Mouse (Mus musculus): Measurements from ENCODE around the gene Clns1a. TPM values are rescaled to one million over a fixed set of nuclear protein-coding genes. Genes with fewer than 3 reads are reported as not detected.

Gene Clns1a
- polyA plus RNA-seq, 1 experiment from 2014 or later: 233 TPM

DNA sequence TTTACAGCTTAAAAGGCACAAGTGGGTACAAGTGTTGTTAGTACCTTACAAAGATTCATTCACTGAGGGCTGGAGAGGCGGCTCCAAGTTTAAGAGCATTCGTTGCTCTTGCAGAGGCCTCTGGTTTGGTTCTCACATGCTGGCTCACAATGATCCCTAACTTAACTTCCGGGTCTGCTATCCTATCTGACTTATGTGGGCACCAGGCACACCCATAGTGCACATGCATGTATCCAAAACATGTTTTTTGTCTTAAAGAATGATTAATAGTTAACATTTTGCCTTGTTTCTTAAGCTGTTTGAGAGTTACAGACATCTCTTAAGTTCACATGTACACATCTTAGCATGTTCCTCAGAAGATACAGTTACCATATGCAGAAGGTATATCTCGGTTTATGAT, 3.7 kb downstream of the Clns1a start:
- WGBS: 90% methylated on average over 4 of the region's 4 CpGs
- H3K4me2 ChIP-seq (ENCODE audit: low read length): no peak overlapping the region
- no peaks in the 10 kb centered on the region for H3K27me3 ChIP-seq (replicated peaks; ENCODE audit: control insufficient read depth, insufficient read depth, low read length)
- no peak overlapping the region for H3K4me3 ChIP-seq (ENCODE audit: low read depth, low read length)
- peaks cover 6% of the 10 kb centered on the region for H3K4me1 ChIP-seq (ENCODE audit: control insufficient read depth, insufficient read depth, low read length)
- H3K27ac ChIP-seq (ENCODE audit: low read depth, low read length): no peak overlapping the region
- 0 out of 2 replicates have a peak, but pooled peaks cover 2% of the 10 kb centered on the region for H3K36me3 ChIP-seq (ENCODE audit: control insufficient read depth, insufficient read depth, low read length)
- ATAC-seq (no peak), DNase-seq (ENCODE audit: low spot score) (no peak)
- H3K9me3 ChIP-seq (replicated peaks; ENCODE audit: control insufficient read depth, low read length): no peaks in the 10 kb centered on the region
- no peak overlapping the region for H3K9ac ChIP-seq (ENCODE audit: low read length)

DNA sequence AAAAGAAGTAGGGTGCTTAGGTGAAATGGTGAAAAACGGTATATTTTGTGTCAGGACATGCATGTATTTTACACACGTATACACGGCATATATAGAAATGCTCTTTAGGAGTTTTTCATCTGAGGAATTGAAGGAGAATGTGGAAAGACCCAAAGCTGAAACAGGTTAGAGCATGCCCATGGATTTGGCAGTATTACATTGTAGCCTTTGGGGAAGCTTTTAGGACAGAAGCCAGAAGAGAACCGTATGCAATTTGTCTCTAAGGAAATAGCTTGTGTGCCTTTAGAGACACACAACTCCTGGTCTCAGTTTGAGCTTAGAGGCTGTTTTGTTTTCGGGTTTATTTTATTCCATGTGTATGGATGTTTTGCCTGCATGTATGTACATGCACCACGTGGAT, 4.7 kb downstream of the Clns1a start:
- H3K36me3 ChIP-seq (ENCODE audit: control insufficient read depth, insufficient read depth, low read length): 0 out of 2 replicates have a peak, but pooled peaks cover 7% of the 10 kb centered on the region
- H3K4me1 ChIP-seq (ENCODE audit: control insufficient read depth, insufficient read depth, low read length): peaks cover under 1% of the 10 kb centered on the region
- H3K27ac ChIP-seq (ENCODE audit: low read depth, low read length): no peak overlapping the region
- ATAC-seq: no peak
- no peaks in the 10 kb centered on the region for H3K9me3 ChIP-seq (replicated peaks; ENCODE audit: control insufficient read depth, low read length)
- no peak for DNase-seq (ENCODE audit: low spot score)
- H3K9ac ChIP-seq (ENCODE audit: low read length): no peak overlapping the region
- 89% methylated on average over 6 of the region's 6 CpGs for WGBS
- H3K27me3 ChIP-seq (replicated peaks; ENCODE audit: control insufficient read depth, insufficient read depth, low read length): no peaks in the 10 kb centered on the region
- H3K4me2 ChIP-seq (ENCODE audit: low read length): no peak overlapping the region
- no peak overlapping the region for H3K4me3 ChIP-seq (ENCODE audit: low read depth, low read length)

DNA sequence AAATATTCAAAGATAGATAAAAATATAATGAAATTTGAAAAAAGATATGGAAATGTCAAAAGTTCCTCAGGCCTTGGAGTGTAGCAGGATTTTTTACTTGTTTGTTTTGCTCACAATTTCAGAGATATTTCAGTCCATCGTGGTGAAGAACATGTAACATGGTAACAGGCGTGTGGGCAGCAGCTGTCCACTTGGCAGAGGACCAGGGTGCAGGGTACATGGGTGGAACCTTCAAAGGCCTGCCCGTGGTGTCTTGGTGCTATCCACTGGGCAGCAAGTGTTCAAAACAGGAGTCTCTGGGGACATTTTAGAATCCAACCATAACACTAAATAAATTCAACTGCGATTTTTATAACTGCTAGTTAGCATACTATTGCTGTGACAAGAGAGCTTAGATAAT, 10.7 kb downstream of the Clns1a start:
- no peak overlapping the region for H3K4me2 ChIP-seq (ENCODE audit: low read length)
- H3K27me3 ChIP-seq (replicated peaks; ENCODE audit: control insufficient read depth, insufficient read depth, low read length): no peaks in the 10 kb centered on the region
- H3K27ac ChIP-seq (ENCODE audit: low read depth, low read length): no peak overlapping the region
- no peaks in the 10 kb centered on the region for H3K4me1 ChIP-seq (ENCODE audit: control insufficient read depth, insufficient read depth, low read length)
- DNase-seq (ENCODE audit: low spot score) (no peak), ATAC-seq (no peak)
- H3K9ac ChIP-seq (ENCODE audit: low read length): no peak overlapping the region
- H3K36me3 ChIP-seq (ENCODE audit: control insufficient read depth, insufficient read depth, low read length): peaks cover 25% of the 10 kb centered on the region
- H3K9me3 ChIP-seq (replicated peaks; ENCODE audit: control insufficient read depth, low read length): no peaks in the 10 kb centered on the region
- H3K4me3 ChIP-seq (ENCODE audit: low read depth, low read length): no peak overlapping the region
- 88% methylated on average over 4 of the region's 4 CpGs for WGBS

DNA sequence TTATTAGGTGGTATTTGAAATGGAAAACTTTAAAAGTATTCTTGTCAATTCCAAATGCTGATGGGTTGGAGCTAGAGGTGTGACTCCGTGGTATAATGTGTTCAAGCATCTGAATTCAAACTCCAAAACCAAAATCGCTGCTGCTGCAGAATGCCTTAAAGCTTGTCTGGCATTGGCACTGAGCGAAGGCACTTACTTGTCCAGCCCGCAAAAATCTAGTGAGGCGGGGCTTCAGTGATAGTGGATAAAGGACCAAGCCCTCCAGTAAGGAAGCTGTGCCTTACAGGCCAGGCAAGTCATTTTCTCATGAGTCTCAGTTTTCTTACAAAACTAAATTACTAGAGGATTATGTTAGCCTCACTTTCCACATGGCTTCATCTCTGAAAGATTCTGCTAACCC, 11.4 kb downstream of the Clns1a start:
- H3K36me3 ChIP-seq (ENCODE audit: control insufficient read depth, insufficient read depth, low read length): peaks cover 31% of the 10 kb centered on the region
- H3K4me1 ChIP-seq (ENCODE audit: control insufficient read depth, insufficient read depth, low read length): no peaks in the 10 kb centered on the region
- no peak for ATAC-seq
- no peak overlapping the region for H3K27ac ChIP-seq (ENCODE audit: low read depth, low read length)
- H3K27me3 ChIP-seq (replicated peaks; ENCODE audit: control insufficient read depth, insufficient read depth, low read length): no peaks in the 10 kb centered on the region
- DNase-seq (ENCODE audit: low spot score): no peak
- H3K4me2 ChIP-seq (ENCODE audit: low read length): no peak overlapping the region
- 91% methylated on average over 5 of the region's 5 CpGs for WGBS
- no peak overlapping the region for H3K4me3 ChIP-seq (ENCODE audit: low read depth, low read length)
- H3K9me3 ChIP-seq (replicated peaks; ENCODE audit: control insufficient read depth, low read length): no peaks in the 10 kb centered on the region
- no peak overlapping the region for H3K9ac ChIP-seq (ENCODE audit: low read length)

DNA sequence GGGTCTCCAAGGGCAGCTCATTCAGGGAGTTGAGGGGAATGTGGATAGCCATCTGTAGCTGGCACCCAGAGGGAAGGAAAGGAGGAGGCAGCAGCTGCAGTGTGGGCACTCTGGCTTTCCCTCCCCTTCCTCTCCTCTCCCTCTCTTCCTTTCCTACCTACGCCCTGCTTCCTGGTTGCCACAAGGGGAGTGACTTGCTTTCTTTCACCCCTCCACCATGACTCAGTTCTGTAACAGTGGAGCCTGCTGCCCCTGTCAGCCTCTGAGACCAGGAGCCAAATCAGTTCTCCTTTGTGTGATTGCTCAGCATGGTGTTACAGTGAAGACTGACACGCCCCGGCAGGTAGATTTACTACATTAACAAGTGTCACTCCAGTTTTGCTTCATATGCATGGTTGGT, 12.8 kb downstream of the Clns1a start:
- H3K9ac ChIP-seq (ENCODE audit: low read length): no peak overlapping the region
- no peaks in the 10 kb centered on the region for H3K27me3 ChIP-seq (replicated peaks; ENCODE audit: control insufficient read depth, insufficient read depth, low read length)
- 93% methylated on average over 3 of the region's 3 CpGs for WGBS
- no peaks in the 10 kb centered on the region for H3K4me1 ChIP-seq (ENCODE audit: control insufficient read depth, insufficient read depth, low read length)
- H3K9me3 ChIP-seq (replicated peaks; ENCODE audit: control insufficient read depth, low read length): no peaks in the 10 kb centered on the region
- ATAC-seq (no peak), DNase-seq (ENCODE audit: low spot score) (no peak)
- H3K27ac ChIP-seq (ENCODE audit: low read depth, low read length): no peak overlapping the region
- H3K4me3 ChIP-seq (ENCODE audit: low read depth, low read length): no peak overlapping the region
- H3K4me2 ChIP-seq (ENCODE audit: low read length): no peak overlapping the region
- peaks cover 41% of the 10 kb centered on the region for H3K36me3 ChIP-seq (ENCODE audit: control insufficient read depth, insufficient read depth, low read length)

DNA sequence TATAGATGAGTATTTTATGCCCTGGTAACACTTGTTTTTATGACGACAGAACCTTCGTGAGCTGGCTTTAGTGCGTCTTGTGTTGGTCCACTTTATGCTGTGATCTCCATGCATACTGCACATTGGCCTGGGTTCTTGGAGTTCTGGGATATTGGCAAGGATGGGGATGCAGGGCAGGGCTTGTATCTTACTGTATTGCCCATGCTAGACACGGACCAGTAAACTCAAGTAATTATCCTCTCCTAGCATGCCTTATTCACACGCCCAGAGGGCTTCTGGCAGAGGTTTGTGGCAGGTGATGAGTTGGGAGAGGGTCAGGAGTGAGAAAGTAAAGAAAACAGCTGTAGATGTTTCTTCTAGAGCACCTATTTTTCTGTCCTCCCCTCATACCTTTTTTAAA, 18.2 kb downstream of the Clns1a start:
- Histone ChIP-seq H3K4me1 (ENCODE audit: control insufficient read depth, insufficient read depth, low read length) (no peaks in the 10 kb centered on the region), H3K4me3 (ENCODE audit: low read depth, low read length) (no peak overlapping the region), H3K27me3 (replicated peaks; ENCODE audit: control insufficient read depth, insufficient read depth, low read length) (no peaks in the 10 kb centered on the region), H3K36me3 (ENCODE audit: control insufficient read depth, insufficient read depth, low read length) (peaks cover 81% of the 10 kb centered on the region), H3K27ac (ENCODE audit: low read depth, low read length) (no peak overlapping the region), H3K9ac (ENCODE audit: low read length) (no peak overlapping the region), H3K4me2 (ENCODE audit: low read length) (no peak overlapping the region), H3K9me3 (replicated peaks; ENCODE audit: control insufficient read depth, low read length) (no peaks in the 10 kb centered on the region)
- DNase-seq (ENCODE audit: low spot score): no peak
- no peak for ATAC-seq
- WGBS: 98% methylated on average over 5 of the region's 5 CpGs

DNA sequence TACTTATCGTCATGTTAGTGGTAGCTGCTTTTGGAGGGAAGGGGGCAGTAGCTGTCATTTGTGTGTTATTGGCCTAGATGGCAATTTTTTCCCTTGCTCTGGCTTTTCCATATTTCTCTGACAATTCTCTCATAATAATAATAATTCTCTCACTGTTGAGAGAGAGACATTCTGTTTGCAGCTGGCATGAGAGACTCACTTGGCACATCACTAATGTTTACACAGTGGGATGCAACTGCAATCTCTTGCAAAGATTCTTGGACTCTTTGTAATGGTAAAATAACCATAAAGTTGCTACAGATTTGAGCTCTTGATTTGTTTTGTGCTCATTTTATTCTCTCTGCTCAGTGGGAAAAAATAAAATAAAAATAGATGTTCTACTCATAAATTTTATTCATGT, 20.9 kb downstream of the Clns1a start:
- no peaks in the 10 kb centered on the region for H3K4me1 ChIP-seq (ENCODE audit: control insufficient read depth, insufficient read depth, low read length)
- DNase-seq (ENCODE audit: low spot score) (no peak), ATAC-seq (no peak)
- H3K9ac ChIP-seq (ENCODE audit: low read length): no peak overlapping the region
- H3K4me2 ChIP-seq (ENCODE audit: low read length): no peak overlapping the region
- WGBS: 91% methylated on average over 1 of the region's 1 CpGs
- H3K4me3 ChIP-seq (ENCODE audit: low read depth, low read length): no peak overlapping the region
- no peaks in the 10 kb centered on the region for H3K9me3 ChIP-seq (replicated peaks; ENCODE audit: control insufficient read depth, low read length)
- no peak overlapping the region for H3K27ac ChIP-seq (ENCODE audit: low read depth, low read length)
- H3K27me3 ChIP-seq (replicated peaks; ENCODE audit: control insufficient read depth, insufficient read depth, low read length): no peaks in the 10 kb centered on the region
- H3K36me3 ChIP-seq (ENCODE audit: control insufficient read depth, insufficient read depth, low read length): peaks cover 81% of the 10 kb centered on the region

DNA sequence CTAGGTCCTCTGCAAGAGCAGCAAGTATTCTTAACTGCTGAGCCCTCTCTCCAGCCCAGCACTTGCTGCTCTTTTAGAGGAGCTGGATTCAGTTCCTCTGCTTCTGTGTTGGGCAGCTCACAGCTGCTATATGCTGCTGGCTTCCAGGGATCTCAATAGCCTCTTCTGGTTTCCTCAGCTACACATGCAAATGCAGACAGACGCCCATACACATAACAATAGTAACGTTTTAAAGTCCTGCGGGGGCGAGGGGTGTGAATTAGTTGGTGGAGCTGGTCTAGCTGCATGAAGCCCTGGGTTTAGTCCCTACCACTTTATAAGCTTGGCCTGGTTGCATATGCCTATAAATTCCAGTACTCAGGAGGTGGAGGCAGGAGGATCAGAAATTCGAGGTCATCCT, 22.6 kb downstream of the Clns1a start:
- Histone ChIP-seq H3K36me3 (ENCODE audit: control insufficient read depth, insufficient read depth, low read length) (peaks cover 70% of the 10 kb centered on the region), H3K9me3 (replicated peaks; ENCODE audit: control insufficient read depth, low read length) (no peaks in the 10 kb centered on the region), H3K27ac (ENCODE audit: low read depth, low read length) (no peak overlapping the region), H3K9ac (ENCODE audit: low read length) (no peak overlapping the region), H3K4me1 (ENCODE audit: control insufficient read depth, insufficient read depth, low read length) (no peaks in the 10 kb centered on the region), H3K27me3 (replicated peaks; ENCODE audit: control insufficient read depth, insufficient read depth, low read length) (no peaks in the 10 kb centered on the region), H3K4me3 (ENCODE audit: low read depth, low read length) (no peak overlapping the region), H3K4me2 (ENCODE audit: low read length) (no peak overlapping the region)
- no peak for ATAC-seq
- 81% methylated on average over 5 of the region's 5 CpGs for WGBS
- no peak for DNase-seq (ENCODE audit: low spot score)

DNA sequence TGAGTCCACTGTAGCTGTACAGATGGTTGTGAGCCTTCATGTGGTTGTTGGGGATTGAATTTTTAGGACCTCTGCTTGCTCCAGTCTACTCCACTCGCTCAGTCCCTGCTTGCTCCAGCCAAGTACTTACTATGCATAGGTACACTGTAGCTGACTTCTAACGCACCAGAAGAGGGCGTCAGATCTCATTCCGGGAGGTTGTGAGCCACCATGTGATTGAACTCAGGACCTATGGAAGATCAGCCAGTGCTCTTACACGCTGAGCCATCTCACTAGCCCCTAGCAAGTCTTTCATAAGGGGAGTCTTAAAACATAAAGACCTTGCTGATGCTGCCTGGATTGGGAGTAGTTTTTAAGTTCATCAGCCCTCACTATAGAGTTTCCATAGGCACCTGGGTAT, 23.7 kb downstream of the Clns1a start:
- DNase-seq (ENCODE audit: low spot score) (no peak), ATAC-seq (no peak)
- Histone ChIP-seq H3K9ac (ENCODE audit: low read length) (no peak overlapping the region), H3K27ac (ENCODE audit: low read depth, low read length) (no peak overlapping the region), H3K4me2 (ENCODE audit: low read length) (no peak overlapping the region), H3K36me3 (ENCODE audit: control insufficient read depth, insufficient read depth, low read length) (peaks cover 64% of the 10 kb centered on the region), H3K4me3 (ENCODE audit: low read depth, low read length) (no peak overlapping the region), H3K9me3 (replicated peaks; ENCODE audit: control insufficient read depth, low read length) (no peaks in the 10 kb centered on the region), H3K27me3 (replicated peaks; ENCODE audit: control insufficient read depth, insufficient read depth, low read length) (no peaks in the 10 kb centered on the region), H3K4me1 (ENCODE audit: control insufficient read depth, insufficient read depth, low read length) (no peaks in the 10 kb centered on the region)
- WGBS: 90% methylated on average over 5 of the region's 5 CpGs
